Mouse (Mus musculus) heart, embryonic 10.5 days (tissue): ENCODE results near the gene Phf2. TPM values are rescaled to one million over a fixed set of nuclear protein-coding genes. Genes with fewer than 3 reads are reported as not detected.

ENCODE experiments used
- DNase-seq: peaks from one replicate; pipeline ENCODE4 v3.0.0-alpha.2; 2017; ENCODE audit warnings: low spot score
- H3K27ac ChIP-seq: fragments of 300-500 bp; sonication (generic); 2 replicates; pipeline ENCODE4 v1.5.1; 2016; ENCODE audit warnings: mild to moderate bottlenecking
- H3K27me3 ChIP-seq: fragments of 300-500 bp; sonication (generic); 2 replicates; pipeline ENCODE4 v1.6.1; 2016; ENCODE audit warnings: mild to moderate bottlenecking; ENCODE audit not compliant: poor library complexity, insufficient read depth, severe bottlenecking
- H3K36me3 ChIP-seq: fragments of 300-500 bp; sonication (generic); 2 replicates; pipeline ENCODE4 v1.6.1; 2016; ENCODE audit warnings: mild to moderate bottlenecking, moderate library complexity
- H3K4me1 ChIP-seq: fragments of 300-500 bp; sonication (generic); 2 replicates; pipeline ENCODE4 v1.6.1; 2016; ENCODE audit warnings: mild to moderate bottlenecking
- H3K4me3 ChIP-seq: fragments of 300-500 bp; sonication (generic); 2 replicates; pipeline ENCODE4 v1.5.1; 2016; ENCODE audit warnings: mild to moderate bottlenecking, moderate library complexity
- H3K9me3 ChIP-seq: fragments of 300-500 bp; sonication (generic); 2 replicates; pipeline ENCODE4 v1.6.1; 2016; ENCODE audit warnings: mild to moderate bottlenecking, moderate library complexity
- WGBS: fragments of 180-500 bp; shearing (Covaris S2); methylation state at CpG from one replicate; pipeline ENCODE4 v1.1.7; 2016; 5-methylcytosine and 5-hydroxymethylcytosine counted together
- polyA plus RNA-seq: library from polyadenylated mRNA; unstranded; fragments of >200 nt; fragmentation: Nextera tagmentation; extraction: Ambion mirVana; gene quantifications from 2 replicates; pipeline ENCODE4 v1.2.1, GENCODE M21; 2016

Gene Phf2
- polyA plus RNA-seq, 1 experiment from 2014 or later: 6.8 TPM

DNA sequence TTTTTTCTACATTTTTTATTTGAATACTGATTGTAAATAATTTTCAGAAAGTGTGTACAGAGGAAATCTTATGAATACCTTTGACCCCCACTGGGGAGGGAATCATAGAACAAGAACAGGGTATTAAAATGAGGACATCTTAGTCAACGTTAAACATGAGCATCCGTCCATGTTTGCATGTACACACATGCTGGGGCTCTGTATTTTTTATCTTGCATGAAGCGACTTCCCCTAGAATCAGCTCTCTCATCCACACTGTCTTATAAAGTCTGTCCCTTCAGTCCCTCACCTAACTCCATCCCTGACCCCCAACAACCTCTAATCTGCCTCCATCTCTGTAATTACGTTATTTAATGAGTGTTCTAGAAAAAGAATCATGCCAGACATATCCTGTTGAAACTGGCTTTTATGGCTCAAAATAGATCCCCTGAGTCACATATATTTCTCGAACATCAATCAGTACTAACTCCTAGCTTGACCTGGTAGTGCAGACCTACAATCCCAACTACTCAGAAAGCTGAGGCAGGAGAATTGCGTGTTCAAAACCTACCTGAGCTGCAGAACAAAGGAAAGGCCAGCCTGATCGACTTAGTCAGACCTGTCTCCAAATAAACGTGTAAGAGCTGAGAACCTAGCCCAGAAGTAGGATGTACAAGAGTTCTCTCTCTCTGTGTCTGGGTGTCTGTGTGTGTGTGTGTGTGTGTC, 86.2 kb downstream of the Phf2 start:
- Histone ChIP-seq H3K27ac (no peak overlapping the region), H3K27me3 (peaks cover 22% of the 10 kb centered on the region), H3K9me3 (no peaks in the 10 kb centered on the region), H3K4me1 (peaks cover 16% of the 10 kb centered on the region), H3K4me3 (no peak overlapping the region), H3K36me3 (no peaks in the 10 kb centered on the region)
- DNase-seq: peak; percentile 56
- 80% methylated on average over 8 of the region's 8 CpGs for WGBS

DNA sequence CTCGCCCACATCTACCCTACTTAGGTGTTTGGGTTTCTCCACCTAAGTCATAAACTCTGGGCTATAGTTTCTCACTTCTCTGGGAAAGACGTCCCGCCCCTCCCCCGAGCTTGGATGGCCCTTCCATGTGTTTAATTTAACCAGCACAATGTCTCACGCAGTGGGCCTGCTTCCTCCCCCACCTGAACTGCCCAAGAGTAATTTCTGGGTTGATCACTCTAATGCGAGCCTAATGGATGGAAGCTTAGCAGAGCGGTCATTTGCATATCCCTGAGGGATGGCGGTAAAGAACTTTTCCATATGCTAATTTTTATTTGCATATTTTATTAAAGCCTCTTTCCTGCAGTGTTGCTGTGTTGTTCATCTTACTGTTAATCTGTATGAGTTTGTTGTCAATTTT, 86.8 kb downstream of the Phf2 start:
- peaks cover 16% of the 10 kb centered on the region for H3K4me1 ChIP-seq
- no peak overlapping the region for H3K4me3 ChIP-seq
- H3K9me3 ChIP-seq: no peaks in the 10 kb centered on the region
- peaks cover 22% of the 10 kb centered on the region for H3K27me3 ChIP-seq
- H3K27ac ChIP-seq: no peak overlapping the region
- no peaks in the 10 kb centered on the region for H3K36me3 ChIP-seq
- DNase-seq: no peak
- 58% methylated on average over 8 of the region's 8 CpGs for WGBS

DNA sequence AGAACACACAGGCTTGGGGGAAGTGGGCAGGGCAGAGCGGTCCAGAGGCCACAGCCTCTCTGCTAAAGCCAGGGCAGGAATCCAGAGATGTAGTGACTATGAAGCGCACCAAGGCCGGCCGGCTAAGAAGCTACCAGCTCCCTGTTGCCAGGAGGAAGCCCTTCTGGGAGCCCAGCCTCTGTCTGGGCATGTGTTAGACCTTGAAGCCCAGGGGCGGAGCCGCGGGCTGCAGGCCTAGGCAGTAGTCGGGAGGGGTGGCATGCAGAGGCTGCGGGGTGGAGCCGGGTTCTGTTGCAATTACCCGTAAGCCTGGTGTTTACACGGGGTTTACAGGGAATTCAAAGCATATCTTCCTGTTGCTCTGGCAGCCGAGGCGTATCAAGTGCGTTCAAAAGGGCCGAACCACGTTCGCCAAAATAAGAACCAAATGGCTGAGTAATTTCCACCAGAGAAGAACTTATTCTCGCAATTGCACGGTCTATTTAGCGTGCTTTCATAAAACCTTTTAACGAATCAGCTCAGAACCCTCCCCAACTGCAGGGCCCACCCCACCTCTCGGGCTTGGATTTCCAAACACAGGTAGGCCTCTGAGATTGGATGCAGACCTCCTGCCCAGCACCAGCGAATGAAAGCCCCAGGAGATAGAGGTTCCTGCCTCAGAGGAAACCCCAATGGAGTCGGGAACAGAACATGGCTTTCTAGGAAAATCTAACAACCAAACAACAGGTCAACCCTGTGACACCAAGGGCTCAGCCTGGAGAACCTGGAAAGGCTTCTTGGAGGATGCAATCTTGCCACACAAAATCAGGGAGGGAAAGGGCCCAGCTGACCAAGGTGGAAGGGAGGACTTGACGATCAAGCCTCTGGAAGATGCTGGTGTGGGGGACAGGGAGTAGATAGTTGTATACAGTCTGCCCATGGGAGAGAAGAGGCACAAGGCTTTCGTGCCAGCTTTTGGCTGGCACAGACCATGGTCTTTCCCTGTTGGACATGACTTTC, 87.9 kb downstream of the Phf2 start:
- DNase-seq: peak; percentile 70
- WGBS: 41% methylated on average over 27 of the region's 27 CpGs
- H3K4me3 ChIP-seq: no peak overlapping the region

DNA sequence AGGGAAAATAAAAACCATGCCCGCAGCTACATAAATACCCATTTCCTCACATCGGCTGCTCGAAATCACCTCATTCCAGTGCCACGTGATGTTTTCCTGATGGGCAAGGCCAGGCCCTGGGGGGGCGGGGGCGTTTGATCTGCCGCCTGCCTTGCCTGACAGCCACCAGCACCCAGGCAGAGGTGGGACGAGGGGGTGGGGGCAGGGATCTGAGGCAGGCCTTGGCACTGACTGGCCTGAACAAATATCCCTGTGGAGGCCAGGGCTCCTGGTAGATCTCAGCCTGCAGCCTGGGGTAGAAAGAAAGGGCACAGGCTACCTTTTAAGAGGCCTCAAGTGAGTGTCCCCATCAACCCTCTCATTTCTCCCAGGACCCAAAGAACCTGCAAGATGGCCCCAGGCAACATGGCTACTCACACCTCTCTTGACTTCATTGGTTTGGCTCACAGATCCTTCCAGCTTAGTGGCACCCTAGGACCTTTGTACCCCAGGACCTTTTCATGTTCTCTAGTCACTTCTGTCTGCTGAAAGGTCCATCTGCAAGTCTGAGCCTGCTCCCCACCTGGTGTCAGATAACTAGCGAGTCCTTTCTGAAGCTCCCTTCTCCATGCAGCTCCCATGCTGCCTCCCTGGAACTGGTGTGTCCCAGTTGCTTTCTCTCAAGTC, 90.4 kb downstream of the Phf2 start:
- WGBS: 40% methylated on average over 9 of the region's 9 CpGs
- peak; percentile 72 for DNase-seq
- Histone ChIP-seq H3K9me3 (no peaks in the 10 kb centered on the region), H3K4me1 (peaks cover 16% of the 10 kb centered on the region), H3K27ac (no peak overlapping the region), H3K27me3 (peaks cover 26% of the 10 kb centered on the region), H3K36me3 (no peaks in the 10 kb centered on the region), H3K4me3 (no peak overlapping the region)

More for the DNA sequence above, 87.9 kb downstream of the Phf2 start:
- H3K9me3 ChIP-seq: no peaks in the 10 kb centered on the region
- H3K27me3 ChIP-seq: peaks cover 26% of the 10 kb centered on the region
- no peaks in the 10 kb centered on the region for H3K36me3 ChIP-seq
- peak overlapping the region; percentile 42; the same call in 1 of the 2 replicates for H3K27ac ChIP-seq
- H3K4me1 ChIP-seq: peaks cover 16% of the 10 kb centered on the region

DNA sequence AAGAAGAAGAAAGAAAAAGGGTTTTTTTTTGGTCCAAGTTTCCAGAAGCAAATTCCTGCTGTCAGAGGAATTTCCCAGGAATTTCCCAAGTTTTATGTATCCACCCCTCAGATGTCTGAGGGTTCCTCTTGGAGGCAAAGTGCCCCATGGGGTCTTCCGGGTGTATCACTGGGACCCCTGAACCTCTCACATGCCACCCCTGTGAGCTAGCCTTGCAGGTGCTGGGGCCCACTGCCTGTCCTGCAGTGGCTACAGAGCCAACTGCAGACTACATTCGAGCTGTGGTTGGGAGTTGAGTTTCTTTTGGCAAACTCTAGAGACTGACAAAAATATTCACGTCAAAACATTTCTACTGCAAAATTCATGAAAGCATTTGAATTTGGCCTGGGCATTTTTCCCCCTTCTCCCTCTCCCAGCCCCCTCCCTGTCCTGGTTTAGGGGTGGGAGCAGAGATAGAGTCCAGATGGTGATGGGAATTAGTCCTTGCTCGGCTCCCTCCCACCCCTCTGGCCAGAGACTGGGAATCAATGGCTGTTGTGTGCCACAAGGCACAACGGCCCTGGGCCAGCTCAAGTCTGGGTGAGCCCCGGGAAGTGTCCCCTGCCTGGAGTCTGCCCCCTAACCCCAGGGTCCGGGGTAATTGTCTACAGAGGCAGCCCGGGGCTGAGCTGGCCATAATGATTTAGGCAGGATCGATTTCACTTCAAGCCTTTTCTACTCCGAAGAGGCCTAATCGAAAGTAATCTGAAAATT, 91.2 kb downstream of the Phf2 start:
- 36% methylated on average over 11 of the region's 11 CpGs for whole genome bisulfite sequencing
- peaks cover 16% of the 10 kb centered on the region for H3K4me1 ChIP-seq

DNA sequence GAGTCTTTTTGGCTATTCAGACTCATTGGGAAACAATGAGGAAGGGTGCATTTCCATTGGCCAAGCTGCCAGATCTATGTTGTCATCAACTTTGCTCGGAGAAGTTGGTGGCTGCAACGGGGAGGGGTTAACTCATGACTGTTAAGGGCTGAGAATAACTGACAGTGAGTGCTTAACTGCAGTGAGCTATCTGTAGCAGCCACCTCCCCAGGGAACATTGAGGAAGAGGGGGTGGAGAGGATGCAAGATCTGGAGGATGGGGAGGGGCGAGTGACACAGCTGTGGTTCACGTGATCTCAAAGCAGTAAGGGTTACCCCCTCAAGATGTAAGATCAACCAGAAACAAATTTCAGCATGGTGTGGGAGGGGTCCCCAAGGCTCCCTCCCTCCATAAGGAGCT, 92.8 kb downstream of the Phf2 start:
- DNase-seq: no peak
- Histone ChIP-seq H3K36me3 (no peaks in the 10 kb centered on the region), H3K27me3 (peaks cover 22% of the 10 kb centered on the region), H3K9me3 (no peaks in the 10 kb centered on the region), H3K4me1 (peaks cover 21% of the 10 kb centered on the region), H3K4me3 (no peak overlapping the region), H3K27ac (no peak overlapping the region)
- 25% methylated on average over 4 of the region's 4 CpGs for WGBS

More for the DNA sequence above, 91.2 kb downstream of the Phf2 start:
- H3K4me3 ChIP-seq: no peak overlapping the region
- H3K27me3 ChIP-seq: peaks cover 26% of the 10 kb centered on the region
- H3K9me3 ChIP-seq: no peaks in the 10 kb centered on the region
- no peak overlapping the region for H3K27ac ChIP-seq
- no peaks in the 10 kb centered on the region for H3K36me3 ChIP-seq
- no peak for DNase-seq

DNA sequence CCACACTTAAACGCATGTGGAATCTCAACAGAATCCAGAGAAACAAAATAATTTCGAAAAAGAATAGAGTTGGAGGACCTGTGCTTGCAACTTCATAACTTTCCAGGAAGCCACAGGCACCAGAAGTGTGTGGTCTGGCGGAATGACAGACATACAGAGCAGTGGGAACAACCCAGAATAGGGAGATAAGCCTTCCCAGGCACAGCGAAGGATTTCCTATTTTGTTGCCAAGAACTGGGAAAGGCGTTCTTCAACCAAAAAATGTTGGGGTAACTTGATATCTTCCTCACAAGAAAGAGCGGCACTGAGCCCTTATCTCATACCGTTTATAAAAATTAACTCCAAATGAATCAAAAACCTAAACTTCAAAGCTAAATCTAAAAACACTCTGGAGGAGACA, 96.4 kb downstream of the Phf2 start:
- no peak for DNase-seq
- peaks cover 5% of the 10 kb centered on the region for H3K4me1 ChIP-seq
- no peaks in the 10 kb centered on the region for H3K9me3 ChIP-seq
- H3K27ac ChIP-seq: no peak overlapping the region
- no peaks in the 10 kb centered on the region for H3K36me3 ChIP-seq
- peaks cover 4% of the 10 kb centered on the region; the same call in 1 of the 2 replicates for H3K27me3 ChIP-seq
- H3K4me3 ChIP-seq: no peak overlapping the region
- 47% methylated on average over 7 of the region's 7 CpGs for WGBS

DNA sequence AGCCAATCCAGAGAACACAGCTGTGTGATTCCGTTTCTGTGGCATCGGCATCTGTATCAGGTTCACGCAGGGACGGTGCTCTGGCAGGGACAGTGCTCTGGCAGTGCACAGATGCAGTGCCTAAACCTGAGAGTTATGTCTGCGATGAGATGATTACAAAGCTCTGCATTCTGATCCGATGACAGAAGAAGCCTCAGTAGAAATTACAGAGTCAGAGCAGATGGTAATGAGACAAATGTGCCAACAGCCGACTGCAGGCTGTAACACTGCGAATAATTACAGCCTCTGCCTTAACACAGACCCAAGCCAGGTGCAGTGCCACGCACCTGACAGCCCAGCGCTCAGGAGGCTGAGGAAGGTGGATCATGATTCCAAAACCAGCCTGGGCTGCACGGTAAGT, 102.8 kb downstream of the Phf2 start:
- Histone ChIP-seq H3K27me3 (peaks cover 9% of the 10 kb centered on the region; the same call in 1 of the 2 replicates), H3K4me3 (no peak overlapping the region), H3K36me3 (no peaks in the 10 kb centered on the region), H3K9me3 (no peaks in the 10 kb centered on the region), H3K4me1 (peaks cover 11% of the 10 kb centered on the region), H3K27ac (no peak overlapping the region)
- 79% methylated on average over 11 of the region's 11 CpGs for WGBS
- no peak for DNase-seq

DNA sequence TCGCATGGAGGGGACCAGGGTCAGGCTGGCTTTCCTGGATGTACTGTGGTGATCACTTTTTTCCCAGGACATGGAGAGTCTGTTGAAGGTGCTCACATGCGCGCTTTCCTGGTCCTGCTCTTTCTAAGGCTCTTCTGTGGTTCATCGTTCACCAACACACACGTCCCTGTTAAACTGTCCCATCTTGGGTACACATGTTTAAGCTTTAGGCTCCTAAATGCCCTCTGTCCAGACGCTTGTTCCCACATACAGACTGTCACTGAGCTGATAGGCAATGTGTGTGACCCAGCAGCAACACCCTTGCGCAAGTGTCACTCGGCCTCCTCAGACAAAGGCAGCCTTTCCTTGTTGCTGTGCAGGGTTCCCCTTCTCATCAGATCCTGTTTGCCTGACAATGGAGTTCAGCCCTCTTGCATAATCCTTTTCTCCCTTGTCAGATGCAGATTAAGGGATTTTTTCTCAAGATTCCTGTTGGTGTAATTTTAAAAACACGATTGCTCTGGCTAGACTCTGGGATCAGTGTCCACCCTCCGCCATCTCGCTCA, 107.1 kb downstream of the Phf2 start:
- Histone ChIP-seq H3K9me3 (no peaks in the 10 kb centered on the region), H3K4me1 (peaks cover 11% of the 10 kb centered on the region), H3K27ac (no peak overlapping the region), H3K27me3 (peaks cover 28% of the 10 kb centered on the region; the same call in 1 of the 2 replicates), H3K36me3 (no peaks in the 10 kb centered on the region), H3K4me3 (no peak overlapping the region)
- WGBS: 44% methylated on average over 11 of the region's 11 CpGs
- DNase-seq: no peak

DNA sequence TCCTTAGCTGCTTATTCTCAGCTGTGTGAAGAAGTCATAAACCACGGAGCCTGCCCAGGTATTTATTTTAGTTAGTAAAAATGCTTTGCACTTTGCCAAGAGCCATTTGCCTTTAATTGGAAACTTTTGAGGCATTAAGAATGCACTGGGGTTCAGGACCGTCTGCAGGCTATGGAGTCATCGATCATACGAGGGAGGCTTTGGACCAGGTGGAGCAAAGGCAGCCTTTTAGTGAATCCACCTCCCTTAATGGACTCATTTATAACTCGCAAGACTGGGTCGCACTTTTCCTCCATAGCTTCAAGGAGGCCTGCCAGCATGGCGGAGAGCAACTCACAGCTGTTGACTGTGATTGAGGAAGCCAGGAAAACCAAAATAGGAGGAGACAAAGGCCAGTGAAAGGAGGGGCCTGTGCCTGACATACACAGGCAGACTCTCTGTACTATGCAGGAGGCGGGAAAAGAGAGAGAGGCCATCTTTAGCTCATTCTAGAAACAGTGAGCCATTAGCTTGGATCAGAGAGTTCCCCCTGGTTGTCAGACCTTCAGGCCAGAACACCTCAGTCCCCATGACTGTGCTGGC, 110.0 kb downstream of the Phf2 start:
- H3K4me3 ChIP-seq: no peak overlapping the region
- H3K27me3 ChIP-seq: 0 out of 2 replicates have a peak, but pooled peaks cover 23% of the 10 kb centered on the region
- no peak overlapping the region for H3K27ac ChIP-seq
- no peaks in the 10 kb centered on the region for H3K9me3 ChIP-seq
- DNase-seq: no peak
- 82% methylated on average over 8 of the region's 8 CpGs for WGBS
- H3K36me3 ChIP-seq: no peaks in the 10 kb centered on the region
- H3K4me1 ChIP-seq: peaks cover 11% of the 10 kb centered on the region

DNA sequence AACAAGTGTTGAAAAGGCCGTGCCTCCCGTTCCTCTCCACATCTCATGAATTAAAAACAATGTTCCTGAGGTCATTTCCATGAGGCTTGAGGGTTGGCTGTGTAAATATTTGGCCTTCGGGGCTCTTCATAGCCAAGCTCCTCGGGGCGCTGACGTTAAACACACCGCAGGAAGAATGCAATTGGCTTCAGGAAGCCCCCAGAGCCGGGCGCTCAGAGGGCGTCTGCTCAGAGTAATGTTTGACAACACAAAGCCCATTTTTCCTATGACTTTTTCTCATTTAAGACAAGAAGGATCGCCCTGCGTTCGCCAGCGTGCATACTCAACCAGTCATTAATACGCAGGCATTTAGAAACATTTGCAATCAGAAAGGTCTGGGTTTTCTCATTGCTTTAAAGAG, 114.2 kb downstream of the Phf2 start:
- Histone ChIP-seq H3K27ac (no peak overlapping the region), H3K4me1 (no peaks in the 10 kb centered on the region), H3K4me3 (no peak overlapping the region), H3K36me3 (no peaks in the 10 kb centered on the region), H3K27me3 (0 out of 2 replicates have a peak, but pooled peaks cover 16% of the 10 kb centered on the region), H3K9me3 (no peaks in the 10 kb centered on the region)
- no peak for DNase-seq
- 55% methylated on average over 15 of the region's 15 CpGs for WGBS
